Mouse (Mus musculus): ENCODE data around the gene Mybpc1.

DNA sequence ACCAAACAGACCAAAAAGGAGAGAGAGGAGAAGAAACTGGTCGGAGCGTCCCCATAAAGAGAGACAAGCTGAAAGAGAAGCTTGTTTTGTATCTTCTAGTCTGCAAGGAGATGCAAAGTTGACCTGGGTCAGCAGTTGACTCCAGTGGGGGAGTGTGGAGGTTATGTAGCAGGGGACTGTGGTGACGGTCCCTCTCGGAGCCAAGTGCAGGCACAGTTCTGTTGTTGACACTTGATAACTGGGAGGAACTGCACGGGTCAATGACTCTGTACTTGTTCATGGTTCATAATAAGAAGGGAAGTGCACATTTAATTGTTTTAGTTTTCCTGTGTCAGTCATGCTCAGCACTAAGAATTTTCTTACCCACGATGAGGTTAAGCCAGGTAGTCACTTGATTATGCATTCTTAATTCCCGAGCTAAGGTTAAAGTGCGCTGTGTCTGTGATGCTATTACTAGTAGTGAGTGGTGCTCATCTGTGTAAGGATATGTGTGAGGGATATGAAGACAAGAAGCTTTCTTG, 30.8 kb downstream of the Mybpc1 start:
- TF ChIP-seq CTCF (IDR thresholded peaks at IDR 0.05; ENCODE audit: insufficient read depth, low read depth, low read length) (no peak), POLR2A (IDR thresholded peaks at IDR 0.05; ENCODE audit: insufficient read depth, low read depth, low read length) (no peak)

Data from olfactory bulb, adult 2 months (tissue).